Mouse (Mus musculus) right cerebral cortex, postnatal 4 days (tissue): ENCODE results near the gene Pcolce2.

Experiments
- DNase-seq: peaks from one replicate; pipeline ENCODE4 v3.0.0-alpha.2; 2022

Gene Pcolce2

DNA sequence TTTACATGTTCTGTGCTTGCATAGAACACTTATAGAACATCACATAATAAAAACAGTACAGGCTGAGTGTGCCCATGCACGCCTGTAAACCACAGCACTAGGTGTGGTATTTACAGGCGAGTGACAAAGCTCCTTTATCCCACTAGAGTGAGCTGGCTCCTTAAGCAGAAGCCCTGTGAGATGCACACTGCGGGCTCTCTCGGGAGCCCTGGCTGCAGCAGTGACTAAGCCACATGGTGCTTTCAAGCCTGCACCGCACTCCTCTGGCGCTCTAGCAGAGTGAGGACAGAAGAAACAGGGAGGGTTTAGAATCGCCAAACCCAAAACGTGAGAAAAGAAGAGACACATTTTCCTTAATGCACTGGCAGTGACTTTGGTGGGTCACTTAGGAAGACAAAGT, 75.2 kb downstream of the Pcolce2 start:
- no peak for DNase-seq

DNA sequence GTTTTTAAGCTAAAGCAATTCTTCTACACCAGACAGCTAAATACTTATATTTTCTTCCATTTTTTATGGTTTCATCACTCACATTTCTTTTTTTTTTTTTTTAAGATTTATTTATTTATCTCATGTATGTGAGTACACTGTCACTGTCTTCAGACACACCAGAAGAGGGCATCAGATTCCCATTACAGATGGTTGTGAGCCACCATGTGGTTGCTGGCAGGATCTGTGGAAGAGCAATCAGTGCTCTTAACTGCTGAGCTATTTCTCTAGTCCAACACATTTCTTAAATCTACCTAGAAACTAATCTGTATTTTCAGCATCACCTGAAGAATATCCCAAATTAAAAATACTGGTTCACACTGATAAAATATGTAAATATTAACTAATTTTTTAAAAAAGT, 98.8 kb downstream of the Pcolce2 start:
- DNase-seq = no peak

DNA sequence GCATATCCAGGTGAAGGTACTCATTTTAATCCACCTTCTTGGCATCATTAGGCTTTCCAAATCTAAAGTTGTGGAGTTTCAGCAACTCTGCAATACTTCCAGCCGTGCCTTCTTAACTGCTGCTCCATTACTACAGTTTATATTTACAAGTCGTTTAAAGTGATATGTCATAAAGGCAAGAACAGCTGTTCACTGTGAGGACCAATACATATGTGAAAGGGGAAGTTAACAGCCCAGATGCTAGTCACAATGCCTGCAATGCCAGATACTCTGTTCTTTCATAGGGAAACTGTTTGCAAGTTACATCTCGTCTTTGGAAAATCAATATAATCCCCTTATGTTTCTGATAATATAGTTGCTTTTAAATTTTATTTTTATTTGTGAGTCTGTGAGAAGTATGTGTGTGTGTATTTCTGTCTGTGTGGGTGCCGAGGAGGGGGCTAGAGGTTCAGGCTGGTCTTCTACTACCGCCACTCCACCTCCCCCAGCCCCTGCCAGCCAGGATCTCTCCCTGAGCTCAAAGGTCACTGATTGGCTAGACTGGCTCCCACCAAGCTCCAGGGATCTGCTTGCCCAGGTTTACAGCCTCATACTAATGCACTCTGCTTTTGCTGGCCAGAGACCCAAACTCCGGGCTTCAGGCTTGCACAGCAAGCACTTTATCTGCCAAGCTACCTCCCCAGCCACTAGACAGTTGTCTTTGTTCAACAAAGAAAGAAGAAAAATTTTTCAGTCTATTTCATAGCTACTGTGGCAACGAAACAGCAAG, 107.6 kb downstream of the Pcolce2 start:
- DNase-seq = no peak

DNA sequence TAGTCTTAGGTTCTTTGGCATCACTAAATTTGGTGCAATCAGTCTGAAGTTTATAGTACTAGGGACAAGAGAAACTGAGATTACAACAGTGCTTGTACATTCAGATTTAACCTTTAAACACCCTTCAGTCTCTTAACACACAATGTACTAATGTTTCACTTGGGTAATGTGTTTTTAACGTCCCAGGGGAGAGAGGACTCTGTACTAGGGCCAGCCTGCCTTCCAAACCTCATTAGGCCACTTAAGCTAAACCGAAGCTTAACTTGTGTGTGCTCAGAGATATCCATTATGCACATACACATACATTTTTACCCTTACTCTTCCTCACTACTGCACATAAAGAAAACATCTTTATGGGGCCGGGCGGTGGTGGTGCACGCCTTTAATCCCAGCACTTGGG, 109.9 kb downstream of the Pcolce2 start:
- no peak for DNase-seq
